Mouse (Mus musculus) lung, postnatal 0 days (tissue): ENCODE measurements around the gene Zfhx2.

ENCODE experiments used
- CTCF ChIP-seq: IDR thresholded peaks from 2 replicates; pipeline ENCODE4 v1.5.1; 2016; ENCODE audit warnings: antibody characterized with exemption, mild to moderate bottlenecking
- EP300 ChIP-seq: IDR thresholded peaks from 2 replicates; pipeline ENCODE4 v1.6.1; 2016; ENCODE audit warnings: antibody characterized with exemption, mild to moderate bottlenecking, control low read depth

- no peak for TF ChIP-seq CTCF
- no peak for TF ChIP-seq EP300
These were observed 66.6 kb downstream of the Zfhx2 start for GRCm38 (mm10) chr14:55025527-55025926.
